Mouse (Mus musculus) neutrophil, adult 59 days (primary cell): ENCODE data around the gene Mrpl39. TPM values are rescaled to one million over a fixed set of nuclear protein-coding genes. Genes with fewer than 3 reads are reported as not detected.

Experiments used
- total RNA-seq, 2 experiments: library from RNA; stranded (reverse); gene quantifications; 1 replicate in 1 of 2; 2 replicates in 1 of 2; pipeline ENCODE4 v1.2.4; 2023

Gene Mrpl39
- 10 to 100 TPM in 1 of 2 experiments, 1 to 10 TPM in 1; 9.1 to 10.5 TPM for total RNA-seq

DNA sequence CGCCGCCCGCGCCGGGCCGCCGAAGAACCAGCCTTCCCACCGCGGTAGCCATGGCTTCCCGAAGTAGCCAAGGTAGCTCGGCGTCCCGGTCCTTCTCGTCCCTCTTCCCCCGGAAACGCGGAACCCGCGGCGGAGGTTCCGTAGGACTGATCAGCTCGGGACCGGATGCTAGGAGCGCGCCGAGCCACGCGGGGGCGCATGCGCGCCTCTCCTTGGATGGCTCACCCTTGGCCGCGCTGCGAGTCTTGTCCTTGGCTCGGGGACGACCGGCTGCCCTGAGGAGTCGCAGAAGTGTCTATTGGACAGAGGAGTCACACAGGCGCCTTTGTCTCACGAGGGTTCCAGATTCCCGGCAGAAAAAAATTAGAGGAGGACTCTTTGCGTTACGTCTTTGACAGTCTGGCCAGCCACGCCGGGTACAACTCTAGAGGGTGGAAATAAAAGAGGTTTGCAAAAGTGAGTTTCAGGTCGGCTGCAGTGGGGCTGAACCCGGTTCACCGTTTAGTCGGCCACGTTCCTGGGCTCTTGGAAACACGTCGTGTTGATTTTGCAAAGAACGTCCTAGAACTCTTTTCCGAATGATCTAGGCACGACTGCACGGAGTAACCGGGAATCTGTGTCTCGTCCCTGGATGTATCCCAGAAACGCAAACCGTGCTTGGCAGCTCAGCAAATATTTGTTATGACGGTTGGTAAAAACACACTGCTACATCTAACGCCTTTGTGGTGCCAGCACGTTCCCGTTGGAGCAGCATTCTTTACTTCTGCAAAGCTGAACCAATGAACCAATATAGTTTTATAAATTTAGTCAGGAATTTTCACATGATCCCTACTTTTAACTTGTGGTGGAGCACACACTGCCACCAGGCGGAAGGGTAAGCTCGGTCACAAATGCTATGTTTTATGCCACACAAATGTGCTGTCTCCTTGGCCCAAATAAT, at the start of gene Mrpl39:
Mrpl39 (minus strand) TSS at position 577 of the 940 bp plus-strand sequence.

DNA sequence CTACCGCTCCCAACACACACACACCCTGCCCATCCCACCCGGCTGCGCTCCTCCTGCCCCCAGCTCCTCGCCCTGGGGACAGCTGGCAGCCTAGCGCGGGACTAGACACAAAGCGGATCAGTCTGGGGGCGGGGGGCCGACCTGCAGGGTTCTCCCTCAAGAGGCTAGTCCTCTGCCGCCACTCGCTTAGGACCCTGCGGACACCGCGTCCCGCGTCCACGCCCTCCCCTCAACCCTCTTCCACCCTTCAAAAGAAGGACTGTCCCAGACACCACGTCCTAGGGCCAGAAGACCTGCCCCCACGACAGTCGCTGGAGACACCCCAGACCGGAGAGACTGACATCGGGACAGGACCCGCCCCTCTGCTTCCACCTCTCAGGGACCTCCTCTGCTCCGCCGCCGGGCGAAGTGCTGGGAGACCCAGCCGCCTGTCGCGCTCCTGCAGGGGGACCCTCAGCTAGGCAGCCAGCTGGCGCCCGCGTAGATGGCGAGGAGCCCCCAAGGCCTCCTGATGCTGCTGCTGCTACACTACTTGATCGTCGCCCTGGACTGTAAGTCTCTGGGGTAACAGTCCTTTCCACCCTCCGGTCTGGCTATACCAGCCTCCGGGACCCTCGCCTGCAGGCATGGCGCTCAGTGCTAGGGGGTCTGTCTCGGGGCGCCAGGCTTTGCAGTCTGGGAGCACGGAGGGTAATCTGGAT, 38.6 kb upstream of the Mrpl39 start, which contains the start of gene Jam2:
Jam2 (plus strand) TSS at position 121 of the 701 bp plus-strand sequence.

Other genes starting within 250 kb of the Mrpl39 start
- not detected for gene A730009L09Rik, start 220.6 kb downstream of the Mrpl39 start, total RNA-seq
- not detected for gene Jam2, start 38.4 kb upstream of the Mrpl39 start, total RNA-seq
- gene Gabpa, start 99.2 kb upstream of the Mrpl39 start, total RNA-seq, result 10 to 100 TPM; 30.6 to 33.9 TPM
- gene Atp5j, start 99.9 kb upstream of the Mrpl39 start, total RNA-seq, result 100 to 1,000 TPM; 121 to 125 TPM